Mouse (Mus musculus): ENCODE measurements around the gene Wipi2. TPM values are rescaled to one million over a fixed set of nuclear protein-coding genes. Genes with fewer than 3 reads are reported as not detected.

Gene Wipi2
- polyA plus RNA-seq, 1 experiment from 2014 or later = 33.6 TPM

- Histone ChIP-seq H3K4me2 (ENCODE audit: low read depth, low read length) (no peak overlapping the region), H3K9me3 (ENCODE audit: control insufficient read depth, low read length) (no peaks in the 10 kb centered on the region), H3K27me3 (replicated peaks; ENCODE audit: control insufficient read depth, insufficient read depth, low read length) (no peaks in the 10 kb centered on the region), H3K4me1 (ENCODE audit: control insufficient read depth, insufficient read depth, low read length) (no peaks in the 10 kb centered on the region), H3K27ac (ENCODE audit: low read length) (no peak overlapping the region), H3K4me3 (ENCODE audit: low read length) (no peak overlapping the region), H3K9ac (ENCODE audit: low read depth, low read length) (no peak overlapping the region), H3K36me3 (ENCODE audit: control insufficient read depth, insufficient read depth, low read length) (no peaks in the 10 kb centered on the region)
- 10% methylated on average over 12 of the region's 12 CpGs for WGBS
- no peak; the same call in 1 of the 2 replicates for ATAC-seq
Measured at GRCm38 (mm10) chr5:142694627-142695340, 67.3 kb downstream of the Wipi2 start.

- 35% methylated on average over 6 of the region's 6 CpGs for WGBS
- H3K27ac ChIP-seq (ENCODE audit: low read length) = no peak overlapping the region
- no peaks in the 10 kb centered on the region for H3K9me3 ChIP-seq (ENCODE audit: control insufficient read depth, low read length)
- ATAC-seq = no peak
- no peak overlapping the region for H3K9ac ChIP-seq (ENCODE audit: low read depth, low read length)
- peaks cover 6% of the 10 kb centered on the region; the same call in 1 of the 2 replicates for H3K27me3 ChIP-seq (replicated peaks; ENCODE audit: control insufficient read depth, insufficient read depth, low read length)
- 0 out of 2 replicates have a peak, but pooled peaks cover 3% of the 10 kb centered on the region for H3K4me1 ChIP-seq (ENCODE audit: control insufficient read depth, insufficient read depth, low read length)
- H3K4me2 ChIP-seq (ENCODE audit: low read depth, low read length) = no peak overlapping the region
- H3K36me3 ChIP-seq (ENCODE audit: control insufficient read depth, insufficient read depth, low read length) = no peaks in the 10 kb centered on the region
- no peak overlapping the region for H3K4me3 ChIP-seq (ENCODE audit: low read length)
Measured at GRCm38 (mm10) chr5:142696258-142696657, 68.8 kb downstream of the Wipi2 start.

GRCm38 (mm10) chr5:142696865-142697264 is 69.4 kb downstream of the Wipi2 start:
- Histone ChIP-seq H3K36me3 (ENCODE audit: control insufficient read depth, insufficient read depth, low read length) (no peaks in the 10 kb centered on the region), H3K9ac (ENCODE audit: low read depth, low read length) (no peak overlapping the region), H3K4me3 (ENCODE audit: low read length) (no peak overlapping the region), H3K27ac (ENCODE audit: low read length) (no peak overlapping the region), H3K4me2 (ENCODE audit: low read depth, low read length) (no peak overlapping the region), H3K27me3 (replicated peaks; ENCODE audit: control insufficient read depth, insufficient read depth, low read length) (peaks cover 8% of the 10 kb centered on the region; the same call in 1 of the 2 replicates), H3K4me1 (ENCODE audit: control insufficient read depth, insufficient read depth, low read length) (0 out of 2 replicates have a peak, but pooled peaks cover 3% of the 10 kb centered on the region), H3K9me3 (ENCODE audit: control insufficient read depth, low read length) (no peaks in the 10 kb centered on the region)
- 85% methylated on average over 6 of the region's 6 CpGs for WGBS
- ATAC-seq = no peak

- H3K27ac ChIP-seq (ENCODE audit: low read length) = no peak overlapping the region
- H3K9me3 ChIP-seq (ENCODE audit: control insufficient read depth, low read length) = no peaks in the 10 kb centered on the region
- WGBS = 51% methylated on average over 2 of the region's 2 CpGs
- ATAC-seq = no peak
- H3K4me3 ChIP-seq (ENCODE audit: low read length) = no peak overlapping the region
- H3K4me2 ChIP-seq (ENCODE audit: low read depth, low read length) = no peak overlapping the region
- H3K36me3 ChIP-seq (ENCODE audit: control insufficient read depth, insufficient read depth, low read length) = no peaks in the 10 kb centered on the region
- peaks cover 8% of the 10 kb centered on the region; the same call in 1 of the 2 replicates for H3K4me1 ChIP-seq (ENCODE audit: control insufficient read depth, insufficient read depth, low read length)
- peaks cover 12% of the 10 kb centered on the region; the same call in 1 of the 2 replicates for H3K27me3 ChIP-seq (replicated peaks; ENCODE audit: control insufficient read depth, insufficient read depth, low read length)
- H3K9ac ChIP-seq (ENCODE audit: low read depth, low read length) = no peak overlapping the region
Measured at GRCm38 (mm10) chr5:142697742-142698141, 70.2 kb downstream of the Wipi2 start.

- H3K9ac ChIP-seq (ENCODE audit: low read depth, low read length) = no peak overlapping the region
- H3K4me1 ChIP-seq (ENCODE audit: control insufficient read depth, insufficient read depth, low read length) = peaks cover 10% of the 10 kb centered on the region; the same call in 1 of the 2 replicates
- peaks cover 12% of the 10 kb centered on the region; the same call in 1 of the 2 replicates for H3K27me3 ChIP-seq (replicated peaks; ENCODE audit: control insufficient read depth, insufficient read depth, low read length)
- no peaks in the 10 kb centered on the region for H3K36me3 ChIP-seq (ENCODE audit: control insufficient read depth, insufficient read depth, low read length)
- ATAC-seq = peak; percentile 71
- 9% methylated on average over 15 of the region's 15 CpGs for WGBS
- no peaks in the 10 kb centered on the region for H3K9me3 ChIP-seq (ENCODE audit: control insufficient read depth, low read length)
- H3K4me2 ChIP-seq (ENCODE audit: low read depth, low read length) = peak overlapping the region; percentile 99
- no peak overlapping the region for H3K27ac ChIP-seq (ENCODE audit: low read length)
- peak overlapping the region; percentile 66 for H3K4me3 ChIP-seq (ENCODE audit: low read length)
Measured at GRCm38 (mm10) chr5:142700842-142701589, 73.5 kb downstream of the Wipi2 start.

GRCm38 (mm10) chr5:142701651-142702510 is 74.4 kb downstream of the Wipi2 start:
- Histone ChIP-seq H3K4me1 (ENCODE audit: control insufficient read depth, insufficient read depth, low read length) (peaks cover 10% of the 10 kb centered on the region; the same call in 1 of the 2 replicates), H3K36me3 (ENCODE audit: control insufficient read depth, insufficient read depth, low read length) (no peaks in the 10 kb centered on the region), H3K27ac (ENCODE audit: low read length) (no peak overlapping the region), H3K9me3 (ENCODE audit: control insufficient read depth, low read length) (no peaks in the 10 kb centered on the region), H3K27me3 (replicated peaks; ENCODE audit: control insufficient read depth, insufficient read depth, low read length) (peaks cover 12% of the 10 kb centered on the region; the same call in 1 of the 2 replicates), H3K9ac (ENCODE audit: low read depth, low read length) (peak overlapping the region; percentile 69), H3K4me2 (ENCODE audit: low read depth, low read length) (peak overlapping the region; percentile 99), H3K4me3 (ENCODE audit: low read length) (peak overlapping the region; percentile 66)
- under 1% methylated on average over 66 of the region's 72 CpGs for WGBS
- ATAC-seq = peak; percentile 90

GRCm38 (mm10) chr5:142702511-142703138 is 75.1 kb downstream of the Wipi2 start:
- peaks cover 12% of the 10 kb centered on the region; the same call in 1 of the 2 replicates for H3K27me3 ChIP-seq (replicated peaks; ENCODE audit: control insufficient read depth, insufficient read depth, low read length)
- H3K9me3 ChIP-seq (ENCODE audit: control insufficient read depth, low read length) = no peaks in the 10 kb centered on the region
- peak overlapping the region; percentile 99 for H3K4me2 ChIP-seq (ENCODE audit: low read depth, low read length)
- no peak for ATAC-seq
- no peak overlapping the region for H3K27ac ChIP-seq (ENCODE audit: low read length)
- H3K4me3 ChIP-seq (ENCODE audit: low read length) = peak overlapping the region; percentile 66
- whole genome bisulfite sequencing = 21% methylated on average over 18 of the region's 18 CpGs
- H3K9ac ChIP-seq (ENCODE audit: low read depth, low read length) = peak overlapping the region; percentile 69
- H3K36me3 ChIP-seq (ENCODE audit: control insufficient read depth, insufficient read depth, low read length) = no peaks in the 10 kb centered on the region
- H3K4me1 ChIP-seq (ENCODE audit: control insufficient read depth, insufficient read depth, low read length) = peaks cover 10% of the 10 kb centered on the region; the same call in 1 of the 2 replicates

GRCm38 (mm10) chr5:142703569-142703968 is 76.1 kb downstream of the Wipi2 start:
- no peak overlapping the region for H3K27ac ChIP-seq (ENCODE audit: low read length)
- peaks cover 10% of the 10 kb centered on the region; the same call in 1 of the 2 replicates for H3K4me1 ChIP-seq (ENCODE audit: control insufficient read depth, insufficient read depth, low read length)
- H3K36me3 ChIP-seq (ENCODE audit: control insufficient read depth, insufficient read depth, low read length) = no peaks in the 10 kb centered on the region
- no peak for ATAC-seq
- H3K4me2 ChIP-seq (ENCODE audit: low read depth, low read length) = no peak overlapping the region
- H3K27me3 ChIP-seq (replicated peaks; ENCODE audit: control insufficient read depth, insufficient read depth, low read length) = peaks cover 12% of the 10 kb centered on the region; the same call in 1 of the 2 replicates
- 87% methylated on average over 10 of the region's 10 CpGs for WGBS
- H3K9ac ChIP-seq (ENCODE audit: low read depth, low read length) = no peak overlapping the region
- H3K4me3 ChIP-seq (ENCODE audit: low read length) = no peak overlapping the region
- H3K9me3 ChIP-seq (ENCODE audit: control insufficient read depth, low read length) = no peaks in the 10 kb centered on the region
